Comparison of ENCODE assay signal across 38 mouse cellular contexts in genomic region chr13:32975710-32976109, GRCm38 (mm10). TPM values are rescaled to one million over a fixed set of nuclear protein-coding genes. Genes with fewer than 3 reads are reported as not detected.
DNase-seq lines count a peak whose midpoint lies in the region; ATAC-seq and TF ChIP-seq lines count a peak whose summit lies in the region.
"Had no signal": no experiment of that assay in that cellular context is flagged by ENCODE, and none has a peak within 500 bp of the region (broad histone marks: within the 10 kb centered on the region; RNA-seq: fewer than 3 reads in every experiment).

No protein-coding gene starts in this region.

- no peak for TF ChIP-seq POLR2A in lung, adult 2 months (IDR thresholded peaks at IDR 0.05; ENCODE audit: borderline replicate concordance, extremely low read depth, low read depth, low read length)

- no peak overlapping the region for H3K9ac ChIP-seq in liver, embryonic 12.5 days
- no peak overlapping the region for H3K9ac ChIP-seq in liver, postnatal 0 days (replicated peaks)
- no peak overlapping the region for H3K9ac ChIP-seq in lung, embryonic 16.5 days (ENCODE audit: low read length)
- H3K9ac ChIP-seq: embryonic facial prominence, embryonic 13.5 days; forebrain, embryonic 15.5 days; heart, embryonic 12.5 days; hindbrain, embryonic 15.5 days; kidney, embryonic 15.5 days; limb, embryonic 12.5 days; liver, embryonic 14.5 days; midbrain, embryonic 13.5 days; neural tube, embryonic 13.5 days had no signal

- H3K36me3 ChIP-seq in liver, embryonic 12.5 days = peaks cover 19% of the 10 kb centered on the region
- no peaks in the 10 kb centered on the region; the same call in 1 of the 2 replicates for H3K36me3 ChIP-seq in liver, postnatal 0 days (replicated peaks; ENCODE audit: insufficient read depth, low read length)
- H3K36me3 ChIP-seq in lung, embryonic 16.5 days (ENCODE audit: control insufficient read depth, insufficient read depth, low read length) = peaks cover 17% of the 10 kb centered on the region
- H3K36me3 ChIP-seq: embryonic facial prominence, embryonic 13.5 days; forebrain, embryonic 10.5 days; forebrain, embryonic 15.5 days; G1E; hindbrain, embryonic 10.5 days; hindbrain, embryonic 15.5 days; kidney, embryonic 15.5 days; limb, embryonic 12.5 days; midbrain, embryonic 13.5 days; neural tube, embryonic 13.5 days had no signal

- ATAC-seq in liver, embryonic 12.5 days = peak; percentile 16; the same call in 1 of the 2 replicates
- ATAC-seq in liver, postnatal 0 days = no peak
- ATAC-seq in lung, embryonic 16.5 days (ENCODE audit: low read depth) = no peak
- ATAC-seq: forebrain, embryonic 15.5 days; inflammation-experienced regulatory T-cells, adult 6 months; midbrain, embryonic 13.5 days had no signal

- peak overlapping the region; percentile 36; the same call in 1 of the 2 replicates for H3K27ac ChIP-seq in liver, embryonic 12.5 days
- H3K27ac ChIP-seq in liver, postnatal 0 days (ENCODE audit: low read depth) = no peak overlapping the region
- peak overlapping the region; percentile 53 for H3K27ac ChIP-seq in lung, embryonic 16.5 days (ENCODE audit: low read length)
- H3K27ac ChIP-seq: embryonic facial prominence, embryonic 13.5 days; forebrain, embryonic 10.5 days; forebrain, embryonic 15.5 days; hindbrain, embryonic 10.5 days; hindbrain, embryonic 15.5 days; kidney, embryonic 15.5 days; layer of hippocampus, adult 2 months; left cerebral cortex, adult 2 months; limb, embryonic 12.5 days; liver, embryonic 14.5 days; macrophage; midbrain, embryonic 13.5 days; neural tube, embryonic 13.5 days; stomach, postnatal 0 days had no signal

- H3K9me3 ChIP-seq in liver, embryonic 12.5 days (replicated peaks) = no peaks in the 10 kb centered on the region
- no peaks in the 10 kb centered on the region for H3K9me3 ChIP-seq in liver, postnatal 0 days (ENCODE audit: low read length)
- no peaks in the 10 kb centered on the region for H3K9me3 ChIP-seq in lung, embryonic 16.5 days (ENCODE audit: control insufficient read depth, low read length)
- H3K9me3 ChIP-seq: embryonic facial prominence, embryonic 13.5 days; forebrain, embryonic 10.5 days; forebrain, embryonic 15.5 days; G1E; heart, embryonic 12.5 days; hindbrain, embryonic 10.5 days; hindbrain, embryonic 15.5 days; kidney, embryonic 15.5 days; limb, embryonic 12.5 days; midbrain, embryonic 13.5 days; neural tube, embryonic 13.5 days had no signal

- no peaks in the 10 kb centered on the region for H3K27me3 ChIP-seq in liver, embryonic 12.5 days (replicated peaks)
- no peaks in the 10 kb centered on the region for H3K27me3 ChIP-seq in liver, postnatal 0 days (ENCODE audit: insufficient read depth, low read length)
- no peaks in the 10 kb centered on the region for H3K27me3 ChIP-seq in lung, embryonic 16.5 days (ENCODE audit: control insufficient read depth, insufficient read depth, low read depth, low read length)
- H3K27me3 ChIP-seq: embryonic facial prominence, embryonic 13.5 days; forebrain, embryonic 15.5 days; heart, embryonic 12.5 days; hindbrain, embryonic 15.5 days; kidney, embryonic 15.5 days; limb, embryonic 12.5 days; midbrain, embryonic 13.5 days; neural tube, embryonic 13.5 days had no signal

- no peak for TF ChIP-seq EP300 in liver, postnatal 0 days (IDR thresholded peaks at IDR 0.05; ENCODE audit: low read depth)

- no peak overlapping the region for H3K4me3 ChIP-seq in liver, embryonic 12.5 days
- no peak overlapping the region for H3K4me3 ChIP-seq in liver, postnatal 0 days (ENCODE audit: low read depth, low read length)
- H3K4me3 ChIP-seq in lung, embryonic 16.5 days (ENCODE audit: low read length) = no peak overlapping the region
- no peak overlapping the region for H3K4me3 ChIP-seq in lung, adult 2 months (replicated peaks; ENCODE audit: extremely low read depth, low read depth, low read length)
- H3K4me3 ChIP-seq: embryonic facial prominence, embryonic 13.5 days; forebrain, embryonic 10.5 days; forebrain, embryonic 15.5 days; heart, embryonic 12.5 days; hindbrain, embryonic 10.5 days; hindbrain, embryonic 15.5 days; kidney, embryonic 15.5 days; layer of hippocampus, adult 2 months; left cerebral cortex, adult 2 months; limb, embryonic 12.5 days; midbrain, embryonic 13.5 days; neural tube, embryonic 13.5 days had no signal

- WGBS in liver, embryonic 12.5 days (ENCODE audit: insufficient replicate concordance) = 54% methylated on average over 2 of the region's 2 CpGs
- WGBS in liver, postnatal 0 days (ENCODE audit: insufficient replicate concordance) = 59% methylated on average over 2 of the region's 2 CpGs
- 35% methylated on average over 2 of the region's 2 CpGs for WGBS in lung, embryonic 16.5 days
- 46% methylated on average over 2 of the region's 2 CpGs for WGBS in lung, adult 2 months

- no peak overlapping the region for H3K4me2 ChIP-seq in liver, embryonic 12.5 days
- no peak overlapping the region for H3K4me2 ChIP-seq in liver, postnatal 0 days (ENCODE audit: low read depth, low read length)
- no peak overlapping the region for H3K4me2 ChIP-seq in lung, embryonic 16.5 days (ENCODE audit: low read depth, low read length)
- H3K4me2 ChIP-seq: embryonic facial prominence, embryonic 13.5 days; forebrain, embryonic 15.5 days; heart, embryonic 12.5 days; hindbrain, embryonic 15.5 days; kidney, embryonic 15.5 days; limb, embryonic 12.5 days; midbrain, embryonic 13.5 days; neural tube, embryonic 13.5 days had no signal

- peaks cover 26% of the 10 kb centered on the region for H3K4me1 ChIP-seq in liver, embryonic 12.5 days
- H3K4me1 ChIP-seq in liver, postnatal 0 days (ENCODE audit: insufficient read depth) = peaks cover 4% of the 10 kb centered on the region
- H3K4me1 ChIP-seq in lung, embryonic 16.5 days (replicated peaks; ENCODE audit: control insufficient read depth, insufficient read depth, low read length) = peaks cover 7% of the 10 kb centered on the region; the same call in 1 of the 2 replicates
- H3K4me1 ChIP-seq in lung, adult 2 months (ENCODE audit: control insufficient read depth, insufficient read depth, low read length) = peaks cover 15% of the 10 kb centered on the region
- H3K4me1 ChIP-seq: embryonic facial prominence, embryonic 13.5 days; forebrain, embryonic 10.5 days; forebrain, embryonic 15.5 days; hindbrain, embryonic 10.5 days; hindbrain, embryonic 15.5 days; kidney, embryonic 15.5 days; limb, embryonic 12.5 days; midbrain, embryonic 13.5 days; neural tube, embryonic 13.5 days had no signal

- peak; percentile 78 for DNase-seq in adrenal gland, adult 2 months
- no peak for DNase-seq in adrenal gland, postnatal 25 days
- no peak for DNase-seq in liver, postnatal 0 days
- no peak for DNase-seq in lung, adult 2 months
- no peak for DNase-seq in right cerebral cortex, postnatal 25 days
- DNase-seq: cerebellum, adult 18-20 months; cerebellum, postnatal 10 days; gastrocnemius, postnatal 25 days; heart, adult 18-20 months; kidney, adult 11 months; kidney, postnatal 25 days; retina, postnatal 1 day; thymus, adult 18-20 months; thymus, postnatal 25 days had no signal

- TF ChIP-seq CTCF in liver, postnatal 0 days (IDR thresholded peaks at IDR 0.05; ENCODE audit: low read depth) = no peak
- TF ChIP-seq CTCF in lung, adult 2 months (IDR thresholded peaks at IDR 0.05; ENCODE audit: insufficient read depth, low read length) = no peak

RNA-seq across cellular contexts. Expression of gene Serpinb6b, which starts 10.7 kb away (rescaled TPM):
- total RNA-seq in adrenal gland, adult 2 months (2021) = 10 to 100 TPM; 28.3 to 31.1 TPM
- 6.2 and 7.3 TPM in 2 replicates for polyA plus RNA-seq in adrenal gland, adult 2 months (2012; rRNA removed)
- total RNA-seq in adrenal gland, postnatal 25 days (2021) = 43.9 and 61.3 TPM in 2 replicates
- 4.2 and 5.2 TPM in 2 replicates for polyA plus RNA-seq in liver, embryonic 12.5 days (2016; fragmentation: Nextera tagmentation; extraction: Ambion mirVana)
- 2.9 TPM in 2 replicates for polyA plus RNA-seq in liver, postnatal 0 days (2015; fragmentation: Nextera tagmentation; extraction: Ambion mirVana)
- polyA plus RNA-seq in lung, embryonic 16.5 days (2015; fragmentation: Nextera tagmentation; extraction: Ambion mirVana) = 42.3 and 48.9 TPM in 2 replicates
- 28.5 and 32.4 TPM in 2 replicates for polyA plus RNA-seq in lung, adult 2 months (2012; rRNA removed)
- polyA plus RNA-seq: G1E had no signal

RNA-seq across cellular contexts. Expression of gene Serpinb9, which starts 27.3 kb away (rescaled TPM):
- total RNA-seq in adrenal gland, adult 2 months (2021) = 10 to 100 TPM; 19.0 to 19.4 TPM
- polyA plus RNA-seq in adrenal gland, adult 2 months (2012; rRNA removed) = 3.0 TPM in 2 replicates
- 15.6 and 19.8 TPM in 2 replicates for total RNA-seq in adrenal gland, postnatal 25 days (2021)
- polyA plus RNA-seq in liver, embryonic 12.5 days (2016; fragmentation: Nextera tagmentation; extraction: Ambion mirVana) = 2.1 and 2.4 TPM in 2 replicates
- 1.7 and 2.2 TPM in 2 replicates for polyA plus RNA-seq in liver, postnatal 0 days (2015; fragmentation: Nextera tagmentation; extraction: Ambion mirVana)
- polyA plus RNA-seq in lung, embryonic 16.5 days (2015; fragmentation: Nextera tagmentation; extraction: Ambion mirVana) = 39.7 and 42.2 TPM in 2 replicates
- polyA plus RNA-seq in lung, adult 2 months (2012; rRNA removed) = 17.4 and 29.1 TPM in 2 replicates

RNA-seq across cellular contexts. Expression of gene Serpinb9b, which starts 51.5 kb away (rescaled TPM):
- under 1 TPM; 0.09 to 0.17 TPM for total RNA-seq in adrenal gland, adult 2 months (2021)
- 0.04 TPM in 1 of 2 replicates, not detected in the other for polyA plus RNA-seq in adrenal gland, adult 2 months (2012; rRNA removed)
- total RNA-seq in adrenal gland, postnatal 25 days (2021) = 0.29 TPM in 1 of 2 replicates, not detected in the other
- not detected in 2 replicates for polyA plus RNA-seq in liver, embryonic 12.5 days (2016; fragmentation: Nextera tagmentation; extraction: Ambion mirVana)
- 0.15 TPM in 1 of 2 replicates, not detected in the other for polyA plus RNA-seq in liver, postnatal 0 days (2015; fragmentation: Nextera tagmentation; extraction: Ambion mirVana)
- 0.20 and 0.21 TPM in 2 replicates for polyA plus RNA-seq in lung, embryonic 16.5 days (2015; fragmentation: Nextera tagmentation; extraction: Ambion mirVana)
- polyA plus RNA-seq in lung, adult 2 months (2012; rRNA removed) = 0.21 and 0.32 TPM in 2 replicates
- total RNA-seq: common myeloid progenitor, adult 5-6 weeks; gastrocnemius, adult 18-20 months; gastrocnemius, postnatal 25 days; layer of hippocampus, adult 2 months; layer of hippocampus, postnatal 14 days; left cerebral cortex, postnatal 25 days; megakaryocyte-erythroid progenitor cell, adult 5-6 weeks had no signal
- polyA plus RNA-seq: embryonic facial prominence, embryonic 13.5 days; forebrain, embryonic 10.5 days; G1E; limb, embryonic 12.5 days had no signal
